Mouse (Mus musculus) megakaryocyte, embryonic 14.5 days (primary cell): ENCODE results near the gene Oca2. TPM values are rescaled to one million over a fixed set of nuclear protein-coding genes. Genes with fewer than 3 reads are reported as not detected.

Experiments
- H3K27me3 ChIP-seq: replicated peaks from 2 replicates; pipeline ENCODE3; 2012; ENCODE audit warnings: inconsistent platforms
- H3K36me3 ChIP-seq: replicated peaks from 2 replicates; pipeline ENCODE3; 2012; ENCODE audit warnings: low read length, inconsistent platforms, mixed read lengths
- H3K4me1 ChIP-seq: 2 replicates; pipeline ENCODE4 v1.6.1; 2012; ENCODE audit warnings: inconsistent platforms
- H3K4me3 ChIP-seq: replicated peaks from 2 replicates; pipeline ENCODE3; 2012; ENCODE audit warnings: moderate library complexity, mild to moderate bottlenecking, inconsistent platforms
- H3K9me3 ChIP-seq: 2 replicates; pipeline ENCODE4 v1.6.1; 2012; ENCODE audit warnings: inconsistent platforms
- FLI1 ChIP-seq: IDR thresholded peaks from 2 replicates; pipeline ENCODE4 v1.6.1; 2012; ENCODE audit warnings: low read length, inconsistent platforms, mixed read lengths
- GATA1 ChIP-seq: IDR thresholded peaks from 3 replicates; pipeline ENCODE4 v1.6.1; 2012; ENCODE audit warnings: mixed read lengths, low read length, inconsistent platforms, borderline replicate concordance
- polyA plus RNA-seq: library from polyadenylated mRNA; stranded (reverse); fragments of >175 nt; gene quantifications from 2 replicates; pipeline ENCODE4 v1.2.3, GENCODE M21; 2012; ENCODE audit warnings: low replicate concordance; ENCODE audit not compliant: insufficient read depth

Gene Oca2
- not detected in 2 replicates for polyA plus RNA-seq

DNA sequence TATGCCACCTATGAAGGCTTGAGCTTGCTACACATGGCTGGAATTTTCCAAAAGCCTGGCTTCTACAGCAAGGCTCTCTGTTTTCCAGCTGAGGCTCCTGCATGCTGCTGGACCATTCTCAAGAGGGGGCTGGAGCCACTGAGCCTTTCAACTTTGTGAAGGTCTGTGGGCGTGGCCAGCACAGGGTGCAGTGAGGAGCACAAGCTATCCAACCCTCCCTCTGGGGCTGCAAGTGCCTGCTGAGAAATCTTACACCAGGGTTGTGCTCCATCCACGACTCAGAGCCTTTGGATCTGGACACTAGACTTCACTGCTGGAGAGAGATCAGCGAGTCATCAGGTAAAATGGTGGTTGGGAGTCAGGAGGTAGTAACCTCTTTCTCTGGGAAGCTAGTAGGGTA lies at the start of gene Oca2:
Gene Oca2 (plus strand): TSS at position 218 of the 400 bp plus-strand sequence.
- H3K4me3 ChIP-seq: no peak within 1 kb of the TSS
- TF ChIP-seq FLI1 (no peak), GATA1 (no peak)
- no peaks in the 10 kb centered on the region for H3K9me3 ChIP-seq
- H3K4me1 ChIP-seq: no peaks in the 10 kb centered on the region
- H3K27me3 ChIP-seq: no peaks in the 10 kb centered on the region
- no peaks in the 10 kb centered on the region for H3K36me3 ChIP-seq

DNA sequence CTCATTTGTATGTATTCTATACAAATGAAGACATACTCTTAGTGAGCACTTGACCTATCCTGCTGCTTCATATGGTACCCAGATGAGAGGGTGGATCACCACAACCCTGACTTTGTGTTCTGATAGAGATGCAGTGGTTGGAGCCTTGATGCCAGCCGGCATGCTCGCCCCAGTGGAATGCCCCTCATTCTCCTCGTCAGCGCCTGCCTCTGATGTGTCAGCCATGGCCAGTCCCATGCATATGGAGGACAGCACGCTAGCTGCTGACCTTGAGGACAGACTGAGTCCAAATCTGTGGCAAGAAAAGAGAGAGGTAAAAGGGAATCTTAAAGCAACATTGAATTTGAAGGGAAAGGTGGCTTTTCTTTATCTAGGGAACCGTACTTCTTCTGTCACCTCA lies 48.5 kb upstream of the Oca2 start:
- H3K36me3 ChIP-seq: peaks cover 91% of the 10 kb centered on the region
- no peaks in the 10 kb centered on the region for H3K4me1 ChIP-seq
- no peaks in the 10 kb centered on the region for H3K9me3 ChIP-seq
- no peak overlapping the region for H3K4me3 ChIP-seq
- H3K27me3 ChIP-seq: no peaks in the 10 kb centered on the region
- no peak for TF ChIP-seq GATA1
- TF ChIP-seq FLI1: no peak

DNA sequence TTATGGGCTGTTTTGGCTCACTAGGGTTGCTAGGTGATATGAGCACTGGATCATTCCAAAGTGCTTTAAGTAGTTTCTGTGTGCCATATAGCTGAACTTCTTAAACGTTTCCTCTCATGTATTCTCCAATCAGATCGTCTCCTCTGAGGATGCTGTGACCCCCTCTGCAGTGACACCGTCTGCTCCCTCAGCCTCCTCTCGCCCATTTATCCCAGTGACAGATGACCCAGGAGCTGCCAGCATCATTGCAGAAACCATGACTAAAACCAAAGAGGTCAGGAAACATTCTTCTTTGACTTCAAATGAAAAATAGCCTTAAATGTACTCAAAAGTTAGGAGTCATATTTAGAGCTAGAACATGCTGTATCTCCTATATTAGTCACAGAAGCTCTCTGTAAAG lies 47.9 kb upstream of the Oca2 start:
- Histone ChIP-seq H3K4me3 (no peak overlapping the region), H3K27me3 (no peaks in the 10 kb centered on the region), H3K4me1 (no peaks in the 10 kb centered on the region), H3K36me3 (peaks cover 92% of the 10 kb centered on the region), H3K9me3 (no peaks in the 10 kb centered on the region)
- no peak for TF ChIP-seq GATA1
- TF ChIP-seq FLI1: no peak

DNA sequence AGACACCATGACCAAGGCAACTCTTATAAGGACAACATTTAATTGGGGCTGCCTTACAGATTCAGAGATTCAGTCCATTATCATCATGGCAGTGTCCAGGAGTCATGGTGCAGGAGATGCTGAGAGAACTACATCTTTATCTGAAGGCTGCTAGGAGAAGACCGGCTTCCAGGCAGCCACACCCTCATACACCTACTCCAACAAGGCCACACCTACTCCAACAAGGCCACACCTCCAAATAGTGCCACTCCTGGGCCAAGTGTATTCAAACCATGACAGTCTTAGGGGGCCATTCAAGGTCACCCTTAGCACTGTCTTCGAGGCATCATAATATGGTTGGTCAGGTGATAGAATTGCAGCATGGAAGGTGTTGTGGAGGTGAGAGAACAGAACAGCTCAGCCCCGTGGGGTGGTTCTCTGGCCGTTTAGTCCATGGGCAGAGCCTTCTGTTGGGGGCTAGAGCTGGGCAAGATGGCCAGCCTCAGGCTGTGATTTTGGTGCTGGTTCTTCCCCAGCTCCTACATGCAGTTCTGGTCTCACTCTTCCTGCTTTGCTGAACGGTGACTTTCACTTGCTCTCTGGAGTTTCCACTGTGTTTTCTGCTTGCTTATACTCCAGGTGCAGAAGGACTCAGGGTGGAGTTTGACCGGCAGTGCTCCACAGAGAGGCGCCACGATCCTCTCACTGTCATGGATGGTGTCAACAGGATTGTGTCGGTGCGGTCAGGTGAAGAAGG lies 37.9 kb upstream of the Oca2 start:
- Histone ChIP-seq H3K4me1 (peaks cover 14% of the 10 kb centered on the region), H3K27me3 (no peaks in the 10 kb centered on the region), H3K4me3 (no peak overlapping the region), H3K36me3 (peaks cover 96% of the 10 kb centered on the region), H3K9me3 (no peaks in the 10 kb centered on the region)
- TF ChIP-seq FLI1: no peak
- TF ChIP-seq GATA1: no peak

DNA sequence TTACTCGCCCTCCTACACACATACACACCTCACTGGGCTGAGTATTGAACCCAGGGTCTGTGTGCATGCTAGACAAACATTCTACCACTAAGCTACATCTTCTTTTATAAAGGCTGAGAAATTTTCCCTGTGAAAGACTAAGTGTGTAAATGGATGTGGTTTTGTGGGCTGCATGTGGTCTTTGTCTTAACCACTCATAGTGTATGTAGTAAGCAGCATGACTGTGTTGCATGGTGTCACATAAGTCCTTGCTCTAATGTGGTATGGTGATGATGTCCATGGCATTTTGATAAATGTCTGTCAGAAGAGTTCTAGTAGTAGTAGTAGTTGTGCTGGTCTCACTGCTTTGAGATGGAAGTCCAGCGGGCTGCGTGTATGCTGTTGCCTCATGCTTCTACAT lies 36.7 kb upstream of the Oca2 start:
- H3K36me3 ChIP-seq: peaks cover 97% of the 10 kb centered on the region
- H3K27me3 ChIP-seq: no peaks in the 10 kb centered on the region
- peaks cover 14% of the 10 kb centered on the region for H3K4me1 ChIP-seq
- H3K4me3 ChIP-seq: no peak overlapping the region
- H3K9me3 ChIP-seq: no peaks in the 10 kb centered on the region
- TF ChIP-seq FLI1 (no peak), GATA1 (no peak)

DNA sequence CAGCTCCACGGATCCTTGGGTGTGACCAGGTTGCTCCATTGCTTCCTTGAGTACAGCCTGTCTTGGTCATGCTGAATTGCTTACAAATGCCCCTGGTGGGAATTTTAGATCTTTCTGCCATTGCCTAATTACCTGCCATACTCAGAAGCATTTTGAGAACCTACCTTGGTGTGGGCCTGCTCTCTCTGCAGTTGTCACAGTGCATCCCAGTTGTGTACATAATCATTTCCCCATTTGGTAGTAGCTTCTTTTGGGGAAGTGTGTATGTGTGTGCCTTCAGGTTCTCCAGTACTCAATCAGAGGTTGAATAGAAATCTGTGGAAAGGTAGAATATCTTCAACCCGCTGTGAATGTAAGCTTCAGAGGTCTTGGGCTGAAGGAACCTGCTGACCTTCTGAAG lies 36.3 kb upstream of the Oca2 start:
- Histone ChIP-seq H3K9me3 (no peaks in the 10 kb centered on the region), H3K27me3 (no peaks in the 10 kb centered on the region), H3K4me1 (peaks cover 14% of the 10 kb centered on the region), H3K36me3 (peaks cover 97% of the 10 kb centered on the region), H3K4me3 (no peak overlapping the region)
- no peak for TF ChIP-seq FLI1
- no peak for TF ChIP-seq GATA1

DNA sequence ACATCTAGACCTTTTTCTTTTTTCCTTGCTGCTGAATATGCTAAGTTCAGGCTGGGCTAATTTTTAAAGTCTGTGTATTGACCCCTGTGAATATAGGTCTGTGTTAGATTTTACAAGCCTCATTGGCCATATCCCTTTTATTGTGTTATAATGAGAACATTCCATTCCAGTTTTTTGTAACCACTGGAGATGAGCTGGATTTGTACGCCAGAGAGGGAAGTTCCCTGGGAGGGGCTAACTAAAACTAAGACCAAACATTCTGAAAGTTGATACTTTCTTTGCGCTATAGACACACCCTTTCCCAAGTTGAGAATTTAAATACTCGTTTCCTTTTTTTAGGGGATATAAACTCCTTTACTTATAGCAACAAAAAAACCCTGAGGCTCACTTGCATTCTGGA lies 34.7 kb upstream of the Oca2 start:
- Histone ChIP-seq H3K9me3 (no peaks in the 10 kb centered on the region), H3K4me1 (peaks cover 14% of the 10 kb centered on the region), H3K4me3 (no peak overlapping the region), H3K27me3 (no peaks in the 10 kb centered on the region), H3K36me3 (peaks cover 100% of the 10 kb centered on the region)
- TF ChIP-seq GATA1 (no peak), FLI1 (no peak)

DNA sequence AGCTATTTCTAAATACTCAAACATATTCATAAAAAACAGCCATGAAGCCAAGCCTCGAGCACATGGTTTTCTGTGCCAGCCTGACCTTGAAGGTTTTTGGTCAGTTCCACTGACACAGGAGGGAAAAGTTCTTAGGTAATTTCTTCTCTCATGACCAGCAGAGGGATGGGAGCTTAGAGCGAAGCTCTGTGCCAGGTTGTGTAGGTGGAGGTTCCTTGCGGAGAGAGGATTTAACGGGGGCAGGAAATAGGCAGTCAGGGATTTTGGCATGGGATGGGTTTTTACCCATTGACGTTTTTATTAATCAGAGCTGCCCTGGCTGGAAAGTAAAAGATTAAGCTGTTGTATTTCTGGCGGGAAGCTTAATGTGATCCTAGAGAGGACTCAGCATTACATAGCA lies 18.7 kb upstream of the Oca2 start:
- no peak overlapping the region for H3K4me3 ChIP-seq
- H3K27me3 ChIP-seq: no peaks in the 10 kb centered on the region
- no peaks in the 10 kb centered on the region for H3K9me3 ChIP-seq
- H3K36me3 ChIP-seq: peaks cover 98% of the 10 kb centered on the region
- TF ChIP-seq FLI1 (no peak), GATA1 (no peak)
- H3K4me1 ChIP-seq: 0 out of 2 replicates have a peak, but pooled peaks cover 3% of the 10 kb centered on the region

DNA sequence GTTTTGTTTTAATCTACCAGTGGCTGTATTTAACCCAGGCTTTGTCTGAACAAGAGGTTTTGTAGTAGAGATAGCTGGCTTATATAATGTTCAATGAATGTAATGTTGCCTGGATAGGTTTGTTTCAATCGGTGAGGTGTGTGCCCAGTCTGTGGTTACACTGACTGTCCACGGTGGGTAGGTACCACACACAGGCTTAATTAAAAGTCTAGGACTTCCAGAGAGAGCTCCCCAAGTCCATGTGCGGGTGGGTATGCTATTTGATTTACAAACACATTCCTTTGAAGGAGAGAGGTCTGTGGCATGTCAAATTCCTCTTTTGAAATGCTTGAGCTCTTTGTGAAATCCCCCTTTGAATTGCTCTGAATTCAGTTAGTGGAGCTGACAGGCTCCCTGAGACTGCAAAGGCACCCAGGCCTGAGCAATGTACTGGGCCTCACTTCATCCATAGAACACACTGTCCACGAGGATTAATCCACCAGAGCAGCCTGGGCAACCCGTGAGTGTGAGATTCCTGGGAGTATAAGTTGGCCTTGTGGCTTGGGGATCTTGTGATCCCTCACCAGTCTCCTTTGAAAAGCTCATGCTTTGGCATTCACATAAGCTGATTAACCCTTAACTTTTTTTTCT lies 3.7 kb upstream of the Oca2 start:
- Histone ChIP-seq H3K27me3 (no peaks in the 10 kb centered on the region), H3K4me3 (no peak overlapping the region), H3K36me3 (peaks cover 24% of the 10 kb centered on the region), H3K4me1 (no peaks in the 10 kb centered on the region), H3K9me3 (no peaks in the 10 kb centered on the region)
- TF ChIP-seq FLI1 (no peak), GATA1 (no peak)

DNA sequence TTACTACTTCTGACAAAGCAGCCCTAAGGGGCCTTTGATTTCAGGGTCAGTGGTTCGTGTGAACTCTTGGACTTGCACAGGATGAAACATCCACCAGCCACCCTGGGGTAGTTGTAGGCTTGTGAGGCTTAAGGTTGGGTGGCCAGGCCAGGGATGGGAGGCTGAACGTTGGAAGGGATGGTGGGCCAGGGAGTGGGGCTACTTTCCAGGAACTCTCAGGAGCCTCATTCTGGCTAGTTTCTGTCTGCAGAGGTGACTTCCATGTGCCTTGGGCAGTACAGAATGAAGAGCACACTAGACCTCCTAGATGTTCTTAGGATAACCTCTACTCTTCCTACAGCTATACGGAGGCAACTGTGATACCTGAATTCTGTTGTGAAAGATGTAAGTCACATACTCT lies 2.9 kb upstream of the Oca2 start:
- H3K4me1 ChIP-seq: no peaks in the 10 kb centered on the region
- H3K36me3 ChIP-seq: peaks cover 17% of the 10 kb centered on the region
- no peak overlapping the region for H3K4me3 ChIP-seq
- TF ChIP-seq GATA1 (no peak), FLI1 (no peak)
- no peaks in the 10 kb centered on the region for H3K9me3 ChIP-seq
- H3K27me3 ChIP-seq: no peaks in the 10 kb centered on the region
